Mouse (Mus musculus) kidney, postnatal 14 days (tissue): Measurements from ENCODE around the gene Dpp8.

Source experiments
- DNase-seq: peaks from one replicate; pipeline ENCODE4 v3.0.0; 2022; ENCODE audit warnings: mixed read lengths

Dpp8 gene

DNA sequence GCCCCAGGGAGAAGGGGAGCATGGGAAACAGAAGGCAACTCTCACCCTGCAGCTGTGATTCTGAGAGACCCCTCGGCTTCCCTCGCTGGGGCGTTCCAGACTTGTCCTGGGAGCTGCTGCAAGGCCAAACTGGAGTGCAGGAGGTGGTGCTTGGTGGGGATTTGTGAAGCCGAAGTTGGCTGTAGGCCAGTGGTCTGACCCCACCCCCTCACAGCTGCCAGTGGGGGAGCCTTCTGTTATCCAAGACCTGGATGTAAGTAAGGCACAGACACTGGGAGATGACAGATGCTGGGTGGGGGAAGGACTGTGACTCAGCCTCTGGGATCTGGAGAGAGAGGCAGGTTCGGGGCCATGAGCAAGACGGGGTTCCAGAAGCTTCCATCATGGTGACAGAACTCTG, 62.0 kb downstream of the Dpp8 start:
- peak; percentile 31 for DNase-seq

DNA sequence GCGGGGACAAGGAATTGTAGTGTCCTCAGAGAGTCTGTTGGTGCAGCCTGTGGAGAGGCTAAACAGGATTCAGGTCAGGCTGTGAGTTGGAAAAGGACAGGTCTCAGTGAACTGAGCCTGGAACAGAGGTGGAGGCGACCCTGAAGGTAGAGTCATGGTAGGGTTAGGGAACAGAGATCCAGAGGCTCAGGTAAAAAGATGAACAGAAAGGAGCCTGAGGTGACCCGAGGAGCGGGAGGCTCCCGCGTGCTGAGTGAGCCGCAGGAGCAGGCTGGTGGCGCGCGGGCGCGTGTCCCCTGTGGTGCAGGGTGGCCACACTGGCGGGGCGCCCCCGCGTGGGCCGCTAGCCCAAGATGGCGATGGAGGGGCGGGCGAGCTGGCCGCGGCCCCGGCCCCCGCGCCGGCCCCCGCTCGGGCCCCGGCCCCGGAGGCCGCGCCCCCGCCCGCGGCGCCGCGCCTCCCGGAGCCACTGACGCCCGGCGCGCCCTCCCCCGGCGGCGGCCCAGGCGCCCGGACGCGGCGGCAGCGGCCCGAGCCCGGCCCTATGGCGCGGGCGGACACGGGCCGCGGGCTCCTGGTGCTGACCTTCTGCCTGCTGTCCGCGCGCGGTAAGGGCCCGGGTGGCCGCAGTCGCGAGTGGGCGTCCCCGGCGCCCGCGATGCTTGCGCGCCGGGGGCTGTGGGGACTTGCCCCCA, 68.9 kb downstream of the Dpp8 start, which contains the start of gene Igdcc4:
TSS of gene Igdcc4 (plus strand) at position 496 of the 695 bp plus-strand sequence.
- peak; percentile 22 for DNase-seq

DNA sequence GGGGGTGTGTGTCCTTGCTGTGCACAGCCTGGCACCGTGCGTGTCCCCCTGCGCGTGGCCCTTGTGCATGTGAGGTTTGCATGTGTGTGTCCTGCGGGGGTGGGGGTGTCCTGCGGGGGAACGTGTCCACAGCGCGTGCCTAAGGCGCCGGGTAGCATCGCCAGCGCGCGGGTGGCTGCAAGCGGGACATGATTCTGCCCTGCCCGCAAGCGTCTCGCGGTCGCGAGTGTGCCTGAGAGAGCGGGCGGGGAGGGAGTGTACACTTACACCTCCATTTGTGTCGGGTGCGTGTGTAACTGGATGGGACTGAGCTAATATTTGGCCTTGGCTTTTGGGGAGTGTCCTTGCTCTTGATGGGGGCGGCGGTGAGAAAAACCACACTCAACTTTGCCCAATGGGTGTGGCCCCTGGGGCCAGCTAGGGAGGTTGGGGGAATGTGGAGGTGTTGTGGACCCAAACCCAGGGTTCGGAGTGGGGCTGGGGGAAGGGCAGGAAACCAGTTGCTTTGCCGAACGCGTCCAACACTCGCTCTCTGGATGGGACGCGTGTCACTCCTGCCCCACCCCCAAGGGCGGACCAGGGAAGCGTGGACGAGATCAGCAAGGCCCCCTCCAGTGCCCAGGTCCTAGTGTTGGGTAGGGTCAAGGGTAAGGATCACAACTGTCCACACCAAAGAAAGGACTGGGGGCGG, 69.6 kb downstream of the Dpp8 start:
- peak; percentile 25 for DNase-seq

DNA sequence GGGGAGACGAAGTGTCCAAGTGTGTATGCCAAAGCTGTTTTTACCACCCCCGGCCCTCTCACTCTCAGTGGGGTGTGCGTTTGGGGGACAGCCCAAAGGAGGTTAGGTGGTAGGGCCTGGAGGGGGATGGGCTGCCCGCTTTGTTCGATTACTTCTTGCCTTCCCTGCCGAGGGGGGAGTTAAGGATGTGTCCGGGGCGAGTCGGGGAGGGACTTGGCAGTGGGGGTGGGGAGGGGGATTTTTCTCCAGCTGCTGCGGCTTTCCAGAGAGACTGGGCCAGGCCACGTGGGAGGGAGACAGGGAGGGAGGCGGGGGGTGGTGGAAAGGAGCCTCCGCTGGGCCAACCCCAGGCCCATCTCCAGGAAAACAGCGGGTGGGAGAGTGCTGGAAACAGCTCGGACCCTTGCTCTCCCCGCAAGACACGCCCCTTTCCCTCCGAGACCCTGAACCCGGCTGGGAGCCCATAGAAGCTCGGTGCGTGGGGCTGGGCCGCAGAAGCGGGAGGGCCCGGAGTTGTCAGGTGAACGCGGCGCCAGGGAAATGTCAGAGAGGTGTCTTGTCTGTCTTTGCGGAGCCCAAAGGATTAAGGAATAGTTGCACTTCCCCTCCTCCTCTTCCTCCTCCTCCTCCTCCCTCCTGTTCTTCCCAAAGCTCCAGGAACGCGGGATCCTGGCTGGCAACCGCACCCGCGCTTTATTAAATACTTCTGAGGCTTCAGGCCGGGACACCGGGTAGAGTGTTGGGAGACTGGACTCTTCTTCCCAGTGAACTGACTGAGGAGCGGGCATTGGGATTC, 70.4 kb downstream of the Dpp8 start:
- DNase-seq, result peak; percentile 28

DNA sequence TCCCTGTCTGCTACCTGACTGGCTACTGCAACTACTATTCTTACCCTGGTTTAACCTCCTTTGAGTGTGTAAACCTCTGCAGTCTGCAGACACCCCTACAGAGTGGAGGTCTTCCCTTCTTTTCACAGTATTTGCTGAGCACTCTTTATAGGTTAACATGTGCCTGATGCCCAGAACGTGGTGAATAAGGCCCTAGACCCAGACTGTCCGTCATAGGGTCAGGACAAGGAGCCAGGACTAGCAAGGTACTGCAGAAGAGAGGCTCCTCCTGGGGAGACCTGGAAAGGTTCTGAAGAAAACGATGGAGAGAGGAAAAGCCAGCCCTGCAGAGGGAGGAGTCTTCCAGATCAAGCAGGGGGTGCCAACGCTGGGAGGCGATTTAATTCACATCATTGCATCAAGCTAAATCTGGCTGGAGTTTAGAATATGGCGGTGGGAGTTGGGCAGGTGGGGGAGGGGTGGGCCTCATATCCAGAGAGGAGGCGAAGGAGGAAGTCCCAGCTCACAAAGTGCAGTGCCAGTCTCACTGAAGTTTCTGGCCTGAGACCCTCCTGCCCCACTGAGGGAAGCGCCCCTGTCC, 71.0 kb downstream of the Dpp8 start:
- no peak for DNase-seq

DNA sequence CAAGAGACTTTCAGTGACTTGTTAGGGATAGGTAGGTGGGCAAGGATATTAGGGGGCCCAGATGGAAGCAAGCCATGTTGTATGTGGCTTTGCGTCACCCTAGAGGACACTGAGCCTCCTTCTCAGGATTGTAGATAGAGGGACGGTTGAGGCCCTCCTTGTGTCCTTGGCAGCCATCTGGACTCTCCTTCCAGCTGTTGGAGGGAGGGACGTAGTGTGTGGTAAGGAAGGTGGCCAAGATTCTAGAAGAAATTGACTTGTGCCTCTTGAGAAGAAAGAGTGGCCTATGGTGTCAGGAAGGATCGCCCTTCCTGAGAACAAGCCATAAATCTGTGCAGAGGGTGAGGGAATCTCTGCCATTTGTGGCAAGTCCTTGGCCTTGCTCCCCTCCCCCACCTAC, 74.6 kb downstream of the Dpp8 start:
- DNase-seq, result no peak

DNA sequence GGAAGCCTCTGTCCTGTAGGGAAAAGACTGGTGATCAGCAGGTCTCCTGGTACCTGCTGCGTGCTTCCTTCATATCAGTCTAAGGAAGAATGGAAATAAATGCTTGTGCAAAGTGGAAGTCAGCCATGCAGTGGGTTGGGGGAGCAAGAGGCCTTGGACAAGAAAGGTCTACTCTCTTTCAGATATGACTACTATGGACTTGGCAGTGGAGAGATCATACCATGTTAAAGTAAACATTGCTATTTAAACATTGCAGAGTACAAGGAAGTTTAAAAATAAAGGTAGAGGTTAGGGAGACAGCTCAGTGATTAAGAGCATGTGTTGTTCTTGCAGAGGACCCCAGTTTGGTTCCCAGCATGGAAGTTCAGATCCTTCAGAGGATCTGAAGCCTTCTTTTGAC, 75.7 kb downstream of the Dpp8 start:
- no peak for DNase-seq

DNA sequence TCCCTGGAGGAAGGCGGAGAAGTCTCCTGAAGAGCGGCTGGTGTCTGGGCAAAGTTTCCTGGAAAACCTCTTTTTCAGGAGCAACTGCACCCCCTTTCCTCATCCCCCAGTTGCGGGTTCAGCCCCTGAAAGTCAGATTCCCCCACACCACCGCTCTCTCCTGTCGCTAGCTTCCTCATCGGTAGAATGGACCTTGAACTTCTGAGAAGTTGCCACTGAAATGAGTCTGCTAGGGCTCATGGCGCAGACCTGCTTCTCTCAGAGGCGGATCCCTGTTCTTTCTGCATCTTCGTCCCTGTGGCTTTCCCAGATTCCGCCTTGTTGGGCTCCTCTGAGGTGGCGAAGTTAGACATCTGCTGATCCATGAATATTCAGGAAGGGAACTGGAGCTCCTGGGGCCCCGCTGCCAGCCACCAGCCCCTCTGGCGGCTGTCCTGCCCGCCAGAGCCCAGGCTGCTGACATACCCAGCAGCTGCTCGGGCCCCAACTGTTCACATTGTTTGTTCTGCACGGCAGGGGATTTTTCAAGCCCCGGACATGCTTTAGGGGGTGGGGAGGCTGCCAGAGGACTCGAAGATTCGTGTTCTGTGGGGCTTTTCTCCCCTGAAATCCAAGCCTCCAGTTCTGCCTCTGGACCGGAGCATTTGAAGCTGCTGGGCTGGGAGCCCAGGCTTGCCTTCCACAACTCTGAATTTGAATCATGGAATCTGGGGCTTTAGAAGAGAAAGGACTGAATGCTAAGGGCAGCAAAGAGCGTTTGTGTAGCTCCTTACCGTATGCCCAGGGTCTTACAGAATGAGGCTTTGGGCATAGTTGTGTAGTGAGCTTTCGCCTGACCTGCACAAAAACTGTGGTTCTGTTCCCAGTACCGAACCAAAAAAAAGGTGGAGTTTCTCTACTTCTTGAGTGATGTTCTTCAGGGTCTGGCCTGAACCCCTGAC, 77.2 kb downstream of the Dpp8 start:
- no peak for DNase-seq

DNA sequence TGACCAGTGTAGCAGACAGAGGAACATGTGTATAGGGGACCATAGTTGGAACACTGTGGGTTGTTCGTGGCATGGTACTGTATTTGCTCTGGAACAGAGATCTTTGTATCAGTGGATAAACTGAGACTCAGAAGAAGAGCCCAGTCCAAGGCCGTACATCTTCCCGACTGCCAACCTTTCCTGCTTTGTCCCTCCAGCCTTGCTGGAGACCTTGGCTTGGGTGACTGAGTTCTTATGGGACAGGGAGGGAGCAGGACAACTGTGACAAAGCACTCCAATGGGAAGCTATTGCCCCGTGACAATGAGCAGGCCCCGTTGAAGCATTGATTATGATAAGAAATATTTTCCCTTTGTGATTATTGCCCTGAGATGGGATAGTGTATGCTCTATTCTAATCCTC, 79.5 kb downstream of the Dpp8 start:
- DNase-seq, result no peak

DNA sequence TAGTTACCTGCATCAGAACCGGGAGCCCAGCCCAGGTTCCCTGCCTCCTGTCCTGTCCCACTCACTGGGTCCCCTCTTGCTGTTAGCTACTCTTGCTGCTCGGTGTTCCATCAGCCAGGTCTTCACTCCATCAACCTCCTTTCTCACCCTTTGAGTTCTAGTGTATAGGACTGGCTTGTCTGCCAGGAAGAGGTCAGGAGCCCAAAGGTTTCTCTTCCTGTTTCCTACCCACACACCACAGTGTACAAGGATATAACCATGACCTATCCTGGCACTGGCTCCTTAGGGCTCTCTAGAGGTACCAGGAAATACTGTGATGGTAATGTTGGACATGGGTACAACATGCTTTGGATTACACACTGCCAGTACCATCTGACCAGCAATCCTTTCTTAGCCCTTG, 81.5 kb downstream of the Dpp8 start:
- no peak for DNase-seq

DNA sequence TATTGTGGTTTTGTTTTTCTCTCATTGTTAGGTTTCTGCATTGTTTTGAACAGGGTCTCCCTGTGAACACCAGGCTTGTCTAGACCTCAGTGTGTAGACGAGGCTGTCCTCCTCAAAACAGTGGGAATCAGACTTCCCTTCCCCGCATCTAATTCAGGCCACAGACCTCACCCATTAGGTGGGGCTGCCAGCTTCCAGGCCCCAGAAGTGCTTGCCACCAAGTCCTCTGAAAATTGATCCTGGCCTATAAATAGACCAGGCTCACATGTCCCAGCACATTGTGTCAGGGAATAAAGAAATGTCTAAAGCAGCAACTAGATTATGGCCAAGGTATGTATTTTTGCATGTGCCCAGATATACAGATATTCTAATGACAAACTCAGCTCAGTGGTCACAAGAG, 83.7 kb downstream of the Dpp8 start:
- no peak for DNase-seq

DNA sequence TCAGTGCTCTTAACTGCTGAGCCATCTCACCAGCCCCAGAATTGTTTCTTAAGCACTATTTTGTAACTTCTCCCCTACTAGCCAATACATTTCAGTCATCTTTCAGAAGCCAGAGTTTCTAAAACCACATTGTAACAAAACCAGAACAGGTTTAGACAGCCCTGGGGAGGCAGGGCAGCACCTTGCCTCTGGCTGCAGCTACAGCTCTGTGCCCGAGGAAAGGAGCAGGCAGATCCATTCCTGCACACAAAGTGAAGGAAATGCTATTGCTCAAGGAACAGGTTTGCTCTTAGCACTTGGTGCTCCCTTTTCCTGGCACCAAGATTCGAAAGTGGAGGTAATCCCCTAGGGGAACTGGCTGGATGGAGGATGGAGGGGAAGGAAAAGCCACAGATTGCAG, 85.3 kb downstream of the Dpp8 start:
- no peak for DNase-seq

DNA sequence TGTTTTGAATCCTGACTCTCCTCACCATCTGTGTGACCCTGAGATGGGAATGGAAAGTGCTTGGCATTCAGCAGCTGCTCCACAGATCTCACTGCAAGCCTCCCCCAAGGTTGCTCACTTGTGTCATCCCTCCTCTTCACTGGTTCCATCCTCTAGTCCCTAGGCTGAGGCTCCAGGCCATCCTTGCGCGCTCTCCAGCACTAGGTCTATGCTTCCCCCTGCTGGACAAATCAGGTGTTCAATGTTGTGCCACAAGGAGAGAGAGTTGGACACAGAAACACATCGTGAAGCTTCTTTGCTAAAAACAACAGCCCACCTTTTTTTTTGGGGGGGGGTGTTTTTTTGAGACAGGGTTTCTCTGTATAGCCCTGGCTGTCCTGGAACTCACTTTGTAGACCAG, 88.7 kb downstream of the Dpp8 start:
- DNase-seq, result peak; percentile 71

DNA sequence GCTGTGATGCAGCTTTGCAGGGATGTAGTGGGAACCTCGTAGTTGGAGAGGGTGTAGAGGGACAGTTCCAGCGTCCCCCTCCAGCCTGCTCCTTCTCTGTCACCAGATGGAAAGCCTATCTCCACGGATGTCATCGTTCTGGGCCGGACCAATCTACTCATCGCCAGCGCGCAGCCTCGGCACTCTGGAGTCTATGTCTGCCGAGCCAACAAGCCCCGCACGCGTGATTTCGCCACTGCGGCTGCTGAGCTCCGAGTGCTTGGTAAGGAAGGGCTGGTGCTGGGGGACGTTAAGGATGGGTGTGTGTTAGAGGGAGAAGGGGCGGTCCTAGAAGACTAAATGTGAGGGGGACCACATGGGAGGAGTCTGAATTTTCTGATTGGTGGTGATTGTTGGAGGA, 90.3 kb downstream of the Dpp8 start:
- peak; percentile 25 for DNase-seq

DNA sequence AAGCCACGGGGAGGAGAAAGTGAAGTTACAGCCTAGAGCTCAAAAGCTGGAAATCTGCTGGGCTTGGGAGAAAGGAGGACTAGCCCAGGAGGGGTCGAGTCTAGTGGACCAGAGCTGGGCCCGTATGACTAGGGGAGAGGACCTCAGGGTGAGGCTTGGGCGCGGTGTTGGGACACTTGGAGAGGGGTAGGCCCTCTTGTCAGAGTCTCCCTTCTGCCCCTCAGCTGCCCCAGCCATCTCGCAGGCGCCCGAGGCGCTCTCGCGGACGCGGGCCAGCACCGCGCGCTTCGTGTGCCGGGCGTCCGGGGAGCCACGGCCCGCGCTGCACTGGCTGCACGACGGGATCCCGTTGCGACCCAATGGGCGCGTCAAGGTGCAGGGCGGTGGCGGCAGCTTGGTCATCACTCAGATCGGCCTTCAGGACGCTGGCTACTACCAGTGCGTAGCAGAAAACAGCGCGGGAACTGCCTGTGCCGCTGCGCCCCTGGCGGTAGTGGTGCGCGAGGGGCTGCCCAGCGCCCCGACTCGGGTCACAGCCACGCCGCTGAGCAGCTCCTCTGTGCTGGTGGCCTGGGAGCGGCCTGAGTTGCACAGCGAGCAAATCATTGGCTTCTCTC, 91.4 kb downstream of the Dpp8 start:
- peak; percentile 69 for DNase-seq

DNA sequence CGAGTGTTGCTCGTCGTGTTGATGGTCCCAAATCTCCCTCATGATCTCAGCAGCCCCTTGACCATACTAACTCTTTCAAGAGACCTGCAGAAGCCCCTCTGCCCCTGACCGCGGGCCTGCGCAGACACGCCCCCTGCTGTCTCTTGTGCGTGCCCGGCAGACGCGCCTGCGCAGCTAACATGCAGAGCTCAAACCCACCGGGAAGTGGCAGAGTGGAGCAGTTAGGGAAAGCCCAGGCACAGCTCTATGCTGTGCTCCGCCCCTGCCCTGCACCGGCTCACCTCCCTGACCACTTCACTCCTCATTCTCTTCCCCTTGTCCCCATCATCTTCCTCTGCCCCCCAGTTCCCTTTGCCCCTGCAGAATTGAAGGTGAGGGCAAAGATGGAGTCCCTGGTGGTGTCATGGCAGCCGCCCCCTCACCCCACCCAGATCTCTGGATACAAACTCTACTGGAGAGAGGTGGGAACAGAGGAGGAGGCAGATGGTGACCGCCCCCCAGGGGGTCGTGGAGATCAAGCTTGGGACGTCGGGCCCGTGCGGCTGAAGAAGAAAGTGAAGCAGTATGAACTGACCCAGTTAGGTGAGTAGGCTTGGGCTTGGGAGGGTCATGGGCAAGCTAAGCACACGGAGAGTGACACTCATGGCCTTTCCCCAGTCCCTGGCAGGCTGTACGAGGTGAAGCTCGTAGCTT, 96.1 kb downstream of the Dpp8 start:
- peak; percentile 54 for DNase-seq

DNA sequence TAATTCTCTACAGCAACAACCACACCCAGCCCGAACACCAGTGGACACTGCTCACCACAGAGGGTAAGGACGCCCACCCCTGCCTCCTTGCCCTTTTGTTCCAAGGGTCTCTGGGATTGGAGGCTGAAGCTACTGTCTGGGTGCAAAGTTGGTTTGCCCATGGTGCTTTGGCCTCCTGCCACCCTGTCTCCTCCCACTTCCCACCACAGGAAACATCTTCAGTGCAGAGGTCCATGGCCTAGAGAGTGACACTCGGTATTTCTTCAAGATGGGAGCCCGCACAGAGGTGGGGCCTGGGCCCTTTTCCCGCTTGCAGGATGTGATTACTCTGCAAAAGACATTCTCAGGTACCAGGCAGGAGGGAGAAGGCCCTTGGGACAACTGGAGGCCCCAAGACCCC, 99.5 kb downstream of the Dpp8 start:
- peak; percentile 27 for DNase-seq
